Mouse (Mus musculus) liver, embryonic 13.5 days (tissue): ENCODE data around the gene Nfkbie. TPM values are rescaled to one million over a fixed set of nuclear protein-coding genes. Genes with fewer than 3 reads are reported as not detected.

ENCODE experiments used
- ATAC-seq: fragments of 200-750 bp; cut with Nextera tagmentation; 2 replicates; pipeline ENCODE4 v1.8.0; 2017; ENCODE audit warnings: low read depth, mild to moderate bottlenecking, moderate number of reproducible peaks, moderate library complexity
- DNase-seq: peaks from one replicate; pipeline ENCODE4 v3.0.0; 2022
- H3K27ac ChIP-seq: fragments of 300-500 bp; sonication (generic); 2 replicates; pipeline ENCODE4 v1.5.1; 2015; ENCODE audit warnings: moderate library complexity, mild to moderate bottlenecking, inconsistent platforms
- H3K27me3 ChIP-seq: fragments of 300-500 bp; sonication (generic); 2 replicates; pipeline ENCODE4 v1.6.1; 2015; ENCODE audit warnings: mild to moderate bottlenecking, inconsistent platforms
- H3K36me3 ChIP-seq: fragments of 300-500 bp; sonication (generic); 2 replicates; pipeline ENCODE4 v1.6.1; 2015; ENCODE audit warnings: mild to moderate bottlenecking, inconsistent platforms
- H3K4me1 ChIP-seq: fragments of 300-500 bp; sonication (generic); replicated peaks from 2 replicates; pipeline ENCODE4 v1.6.1; 2015; ENCODE audit warnings: inconsistent platforms
- H3K4me2 ChIP-seq: fragments of 300-500 bp; sonication (generic); 2 replicates; pipeline ENCODE4 v1.6.1; 2015; ENCODE audit warnings: inconsistent platforms, mild to moderate bottlenecking, moderate library complexity
- H3K4me3 ChIP-seq: fragments of 300-500 bp; sonication (generic); replicated peaks from 2 replicates; pipeline ENCODE4 v1.5.1; 2015; ENCODE audit warnings: mild to moderate bottlenecking, inconsistent platforms
- H3K9ac ChIP-seq: fragments of 300-500 bp; sonication (generic); 2 replicates; pipeline ENCODE4 v1.6.1; 2015; ENCODE audit warnings: mild to moderate bottlenecking, inconsistent platforms
- H3K9me3 ChIP-seq: fragments of 300-500 bp; sonication (generic); replicated peaks from 2 replicates; pipeline ENCODE4 v1.6.1; 2016; ENCODE audit warnings: inconsistent platforms
- WGBS: fragments of 180-500 bp; shearing (Covaris S2); methylation state at CpG from one replicate; pipeline ENCODE4 v1.1.7; 2015; ENCODE audit not compliant: insufficient replicate concordance; 5-methylcytosine and 5-hydroxymethylcytosine counted together
- polyA plus RNA-seq: library from polyadenylated mRNA; unstranded; fragments of >200 nt; fragmentation: Nextera tagmentation; extraction: Ambion mirVana; gene quantifications from 2 replicates; pipeline ENCODE4 v1.2.1, GENCODE M21; 2015

Gene Nfkbie
- polyA plus RNA-seq, 1 experiment from 2014 or later = 1.4 TPM

DNA sequence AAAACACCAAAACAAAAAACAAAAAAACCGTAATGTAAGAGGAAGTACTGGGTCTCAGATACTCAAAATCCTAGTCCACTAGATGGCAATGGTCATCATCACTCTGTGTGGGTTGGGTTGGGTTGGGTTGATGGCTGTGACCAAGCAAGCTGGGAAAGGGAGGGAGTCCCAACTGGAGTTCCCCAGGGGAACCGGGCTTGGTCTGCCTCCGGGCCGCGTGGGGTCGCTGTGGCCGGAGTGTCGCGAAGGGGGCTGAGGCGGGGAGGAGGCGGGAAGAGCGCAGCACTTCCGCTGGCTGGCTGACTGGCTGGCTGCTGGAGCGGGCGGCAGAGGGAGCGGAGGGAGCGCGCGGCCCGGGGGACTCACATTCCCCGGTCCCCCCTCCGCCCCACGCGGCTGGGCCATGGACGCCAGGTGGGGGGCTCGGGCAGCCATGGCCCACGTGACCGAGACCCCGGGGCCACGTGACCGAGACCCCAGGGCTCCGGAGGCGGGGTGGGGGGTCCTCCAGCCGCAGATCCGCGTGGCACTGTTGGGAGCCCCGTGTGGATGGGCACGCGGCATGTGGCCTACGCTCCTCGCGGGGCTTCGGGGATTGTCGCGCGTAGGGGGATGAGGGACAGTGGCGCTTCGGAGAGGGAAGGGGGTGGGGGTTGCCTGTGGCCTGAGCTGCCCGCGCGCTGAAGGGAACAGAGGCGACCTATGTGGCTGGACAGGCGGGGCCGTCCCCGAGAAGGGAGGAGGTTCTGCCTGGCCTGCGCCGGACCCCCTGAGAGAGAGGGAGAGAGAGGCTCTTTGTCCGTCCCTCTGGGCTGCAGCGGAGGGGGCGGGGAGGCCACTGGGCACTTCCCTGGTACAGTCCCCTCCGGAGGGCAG, 8.4 kb downstream of the Nfkbie start, which contains the start of gene Slc35b2:
Gene Slc35b2 (plus strand): TSS at position 220 of the 876 bp plus-strand sequence.
- Histone ChIP-seq H3K36me3 (peaks cover 37% of the 10 kb centered on the region), H3K4me1 (peaks cover 49% of the 10 kb centered on the region), H3K27ac (peak within 1 kb of the TSS; percentile 78), H3K9me3 (no peaks in the 10 kb centered on the region), H3K27me3 (0 out of 2 replicates have a peak, but pooled peaks cover 5% of the 10 kb centered on the region), H3K4me2 (peak within 1 kb of the TSS; percentile 99), H3K4me3 (peak within 1 kb of the TSS; percentile 88), H3K9ac (peak within 1 kb of the TSS; percentile 95)
- WGBS = under 1% methylated on average over 52 of the region's 61 CpGs
- ATAC-seq = peak; percentile 78
- peak; percentile 82 for DNase-seq

DNA sequence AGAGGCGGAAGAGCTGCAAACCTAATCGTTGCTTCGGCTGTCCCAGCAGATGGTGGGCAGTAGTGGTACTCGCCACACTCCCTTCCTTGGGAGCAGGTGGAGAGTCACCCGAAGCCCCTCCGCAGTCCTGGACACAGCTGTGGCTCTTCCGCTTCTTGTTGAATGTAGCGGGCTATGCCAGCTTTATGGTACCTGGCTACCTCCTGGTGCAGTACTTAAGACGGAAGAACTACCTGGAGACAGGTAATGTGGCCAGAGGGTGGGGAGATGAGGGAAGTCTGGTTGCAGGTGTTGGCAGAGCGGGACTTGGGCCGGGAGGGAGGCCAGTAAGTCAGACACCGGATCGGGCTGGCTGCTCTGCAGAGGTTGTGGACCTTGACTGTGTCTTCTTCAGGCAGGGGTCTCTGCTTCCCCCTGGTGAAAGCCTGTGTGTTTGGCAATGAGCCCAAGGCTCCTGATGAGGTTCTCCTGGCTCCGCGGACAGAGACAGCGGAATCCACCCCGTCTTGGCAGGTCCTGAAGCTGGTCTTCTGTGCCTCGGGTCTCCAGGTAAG, 9.1 kb downstream of the Nfkbie start:
- WGBS = 16% methylated on average over 18 of the region's 18 CpGs

DNA sequence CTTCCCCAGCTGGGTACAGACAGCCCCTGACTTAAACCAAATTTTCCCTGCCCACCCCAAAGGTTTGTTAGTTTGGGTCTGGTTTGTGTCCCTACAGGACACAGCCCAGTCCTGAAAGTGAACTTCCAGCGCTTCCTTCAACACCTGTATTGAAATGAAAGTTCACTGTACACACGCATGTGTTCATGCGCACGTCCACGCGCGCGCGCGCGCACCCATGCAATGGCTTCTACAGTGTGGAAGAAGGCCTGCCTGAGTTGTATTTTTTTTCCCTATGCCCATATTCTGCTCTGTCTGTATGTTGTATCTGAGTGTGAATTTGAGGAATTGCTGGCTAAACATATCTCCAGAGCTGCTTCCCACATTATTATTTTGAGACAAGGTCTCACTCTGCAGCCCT, 9.6 kb downstream of the Nfkbie start:
- Histone ChIP-seq H3K27me3 (0 out of 2 replicates have a peak, but pooled peaks cover 4% of the 10 kb centered on the region), H3K4me1 (peaks cover 60% of the 10 kb centered on the region), H3K9me3 (no peaks in the 10 kb centered on the region), H3K4me2 (peak overlapping the region; percentile 99), H3K27ac (peak overlapping the region; percentile 78; the same call in 1 of the 2 replicates), H3K36me3 (peaks cover 49% of the 10 kb centered on the region), H3K9ac (peak overlapping the region; percentile 95), H3K4me3 (peak overlapping the region; percentile 88)
- DNase-seq (no peak), ATAC-seq (no peak)
- 94% methylated on average over 11 of the region's 11 CpGs for WGBS

More for the DNA sequence above, 9.1 kb downstream of the Nfkbie start:
- DNase-seq = no peak
- Histone ChIP-seq H3K36me3 (peaks cover 44% of the 10 kb centered on the region), H3K4me3 (peak overlapping the region; percentile 88), H3K27me3 (0 out of 2 replicates have a peak, but pooled peaks cover 5% of the 10 kb centered on the region), H3K4me1 (peaks cover 56% of the 10 kb centered on the region), H3K9me3 (no peaks in the 10 kb centered on the region), H3K27ac (peak overlapping the region; percentile 78), H3K4me2 (peak overlapping the region; percentile 99), H3K9ac (peak overlapping the region; percentile 95)
- no peak for ATAC-seq

DNA sequence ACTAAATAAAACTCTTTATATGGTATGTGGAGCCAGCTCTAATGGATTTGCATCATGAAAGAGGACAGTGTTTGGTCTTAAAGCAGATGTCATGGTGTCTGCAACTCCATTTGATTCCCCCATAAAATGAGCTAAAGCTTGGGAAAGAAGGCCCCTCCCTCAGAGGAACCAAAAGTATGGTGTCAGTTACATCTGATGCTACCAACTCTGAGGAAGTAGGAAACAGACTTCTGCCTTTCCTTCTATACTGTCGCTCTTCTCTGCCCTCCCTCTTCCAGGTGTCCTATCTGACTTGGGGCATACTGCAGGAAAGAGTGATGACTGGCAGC, 10.5 kb downstream of the Nfkbie start:
- H3K27me3 ChIP-seq = no peaks in the 10 kb centered on the region
- H3K4me1 ChIP-seq = peaks cover 69% of the 10 kb centered on the region
- H3K27ac ChIP-seq = 0 out of 2 replicates have a peak overlapping the region, but pooled peaks have one; percentile 59
- ATAC-seq = no peak
- H3K36me3 ChIP-seq = peaks cover 58% of the 10 kb centered on the region
- no peak overlapping the region for H3K4me2 ChIP-seq
- 52% methylated on average over 1 of the region's 1 CpGs for WGBS
- no peak for DNase-seq
- no peak overlapping the region for H3K9ac ChIP-seq
- H3K9me3 ChIP-seq = no peaks in the 10 kb centered on the region
- H3K4me3 ChIP-seq = no peak overlapping the region

DNA sequence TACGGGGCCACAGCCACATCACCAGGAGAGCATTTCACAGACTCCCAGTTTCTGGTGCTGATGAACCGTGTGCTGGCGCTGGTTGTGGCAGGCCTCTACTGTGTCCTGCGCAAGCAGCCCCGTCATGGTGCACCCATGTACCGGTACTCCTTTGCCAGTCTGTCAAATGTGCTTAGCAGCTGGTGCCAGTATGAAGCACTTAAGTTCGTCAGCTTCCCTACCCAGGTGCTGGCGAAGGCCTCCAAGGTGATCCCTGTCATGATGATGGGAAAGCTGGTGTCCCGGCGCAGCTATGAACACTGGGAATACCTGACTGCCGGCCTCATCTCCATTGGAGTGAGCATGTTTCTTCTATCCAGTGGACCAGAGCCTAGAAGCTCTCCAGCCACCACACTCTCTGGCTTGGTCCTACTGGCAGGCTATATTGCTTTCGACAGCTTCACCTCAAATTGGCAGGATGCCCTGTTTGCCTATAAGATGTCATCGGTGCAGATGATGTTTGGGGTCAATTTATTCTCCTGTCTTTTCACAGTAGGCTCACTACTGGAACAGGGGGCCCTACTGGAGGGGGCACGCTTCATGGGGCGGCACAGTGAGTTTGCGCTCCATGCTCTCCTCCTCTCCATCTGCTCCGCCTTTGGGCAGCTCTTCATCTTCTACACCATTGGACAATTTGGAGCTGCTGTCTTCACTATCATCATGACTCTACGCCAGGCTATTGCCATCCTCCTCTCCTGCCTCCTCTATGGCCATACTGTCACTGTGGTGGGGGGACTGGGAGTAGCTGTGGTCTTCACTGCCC, 11.1 kb downstream of the Nfkbie start:
- H3K27ac ChIP-seq = peak overlapping the region; percentile 59

DNA sequence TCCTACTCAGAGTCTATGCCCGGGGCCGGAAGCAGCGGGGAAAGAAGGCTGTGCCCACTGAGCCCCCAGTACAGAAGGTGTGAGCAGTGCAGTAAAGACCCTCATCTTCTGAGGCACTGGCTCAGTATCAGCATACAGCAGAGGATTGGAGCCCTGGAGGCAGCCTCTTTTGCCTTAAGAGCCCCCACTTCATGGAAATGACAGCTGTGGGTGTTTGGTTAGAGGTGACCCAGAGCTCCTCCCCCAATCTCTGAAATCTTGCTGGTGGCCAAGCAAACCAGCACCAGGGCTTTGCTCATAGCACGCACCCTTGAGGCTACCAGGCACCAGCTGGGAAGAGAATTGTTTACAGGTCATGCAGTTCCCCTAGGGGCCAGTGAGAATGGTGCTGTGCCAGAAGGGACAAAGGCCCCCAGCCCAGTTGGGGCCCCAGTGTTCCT, 11.7 kb downstream of the Nfkbie start:
- ATAC-seq (peak; percentile 24), DNase-seq (peak; percentile 27)
- no peak overlapping the region for H3K4me3 ChIP-seq
- H3K36me3 ChIP-seq = peaks cover 69% of the 10 kb centered on the region
- 27% methylated on average over 4 of the region's 4 CpGs for WGBS
- no peaks in the 10 kb centered on the region for H3K27me3 ChIP-seq
- peaks cover 81% of the 10 kb centered on the region for H3K4me1 ChIP-seq
- H3K9me3 ChIP-seq = no peaks in the 10 kb centered on the region
- no peak overlapping the region for H3K9ac ChIP-seq
- peak overlapping the region; percentile 59 for H3K27ac ChIP-seq
- H3K4me2 ChIP-seq = no peak overlapping the region

More for the DNA sequence above, 11.1 kb downstream of the Nfkbie start:
- Histone ChIP-seq H3K4me3 (no peak overlapping the region), H3K4me1 (peaks cover 75% of the 10 kb centered on the region), H3K27me3 (no peaks in the 10 kb centered on the region), H3K36me3 (peaks cover 64% of the 10 kb centered on the region), H3K9me3 (no peaks in the 10 kb centered on the region), H3K4me2 (no peak overlapping the region), H3K9ac (no peak overlapping the region)
- ATAC-seq (peak; percentile 25), DNase-seq (peak; percentile 29)
- WGBS = 66% methylated on average over 18 of the region's 18 CpGs

DNA sequence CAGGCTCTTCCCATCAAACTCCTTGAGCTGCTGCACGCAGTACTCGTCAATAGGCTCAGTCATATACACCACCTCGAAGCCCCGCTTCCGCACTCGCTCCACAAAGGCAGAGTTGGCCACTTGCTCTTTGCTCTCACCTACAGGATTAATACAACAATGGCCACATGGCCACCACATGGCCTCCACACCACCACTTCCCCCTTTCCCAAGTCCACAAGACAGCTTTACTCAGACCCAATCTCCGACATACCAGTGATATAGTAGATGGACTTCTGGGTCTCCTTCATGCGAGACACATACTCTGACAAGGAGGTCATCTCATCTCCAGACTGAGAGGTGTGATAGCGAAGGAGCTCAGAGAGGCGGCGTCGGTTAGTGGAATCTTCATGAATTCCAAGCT, 13.5 kb downstream of the Nfkbie start:
- Histone ChIP-seq H3K4me1 (peaks cover 87% of the 10 kb centered on the region), H3K4me3 (0 out of 2 replicates have a peak overlapping the region, but pooled peaks have one; percentile 7), H3K4me2 (no peak overlapping the region), H3K9ac (no peak overlapping the region), H3K36me3 (peaks cover 69% of the 10 kb centered on the region), H3K27ac (0 out of 2 replicates have a peak overlapping the region, but pooled peaks have one; percentile 15), H3K9me3 (no peaks in the 10 kb centered on the region), H3K27me3 (no peaks in the 10 kb centered on the region)
- DNase-seq = no peak
- WGBS = 82% methylated on average over 12 of the region's 12 CpGs
- ATAC-seq = no peak

DNA sequence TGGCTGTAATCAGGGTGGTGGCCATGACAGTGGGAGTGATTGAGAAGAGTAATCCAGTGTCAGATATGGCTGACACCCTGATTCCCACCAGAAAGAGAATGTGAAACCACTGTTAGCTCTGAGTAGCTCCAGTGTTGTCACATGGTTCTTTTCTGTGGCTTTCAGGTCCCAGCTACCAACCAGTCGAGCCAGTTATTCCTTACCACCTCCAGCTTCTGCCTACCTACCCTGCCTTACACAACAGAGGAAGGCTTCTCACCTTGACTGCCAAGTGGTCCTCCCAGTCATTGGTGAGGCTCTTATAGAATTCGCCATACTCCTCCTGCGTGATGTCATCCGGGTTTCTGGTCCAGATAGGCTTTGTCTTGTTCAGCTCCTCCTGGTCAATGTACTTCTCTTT, 14.5 kb downstream of the Nfkbie start:
- H3K36me3 ChIP-seq = peaks cover 69% of the 10 kb centered on the region
- peaks cover 87% of the 10 kb centered on the region for H3K4me1 ChIP-seq
- ATAC-seq = no peak
- WGBS = 81% methylated on average over 4 of the region's 4 CpGs
- no peak overlapping the region for H3K4me3 ChIP-seq
- no peaks in the 10 kb centered on the region for H3K27me3 ChIP-seq
- peak overlapping the region; percentile 6; the same call in 1 of the 2 replicates for H3K27ac ChIP-seq
- DNase-seq = no peak
- peak overlapping the region; percentile 26 for H3K9ac ChIP-seq
- H3K9me3 ChIP-seq = no peaks in the 10 kb centered on the region
- peak overlapping the region; percentile 15 for H3K4me2 ChIP-seq

DNA sequence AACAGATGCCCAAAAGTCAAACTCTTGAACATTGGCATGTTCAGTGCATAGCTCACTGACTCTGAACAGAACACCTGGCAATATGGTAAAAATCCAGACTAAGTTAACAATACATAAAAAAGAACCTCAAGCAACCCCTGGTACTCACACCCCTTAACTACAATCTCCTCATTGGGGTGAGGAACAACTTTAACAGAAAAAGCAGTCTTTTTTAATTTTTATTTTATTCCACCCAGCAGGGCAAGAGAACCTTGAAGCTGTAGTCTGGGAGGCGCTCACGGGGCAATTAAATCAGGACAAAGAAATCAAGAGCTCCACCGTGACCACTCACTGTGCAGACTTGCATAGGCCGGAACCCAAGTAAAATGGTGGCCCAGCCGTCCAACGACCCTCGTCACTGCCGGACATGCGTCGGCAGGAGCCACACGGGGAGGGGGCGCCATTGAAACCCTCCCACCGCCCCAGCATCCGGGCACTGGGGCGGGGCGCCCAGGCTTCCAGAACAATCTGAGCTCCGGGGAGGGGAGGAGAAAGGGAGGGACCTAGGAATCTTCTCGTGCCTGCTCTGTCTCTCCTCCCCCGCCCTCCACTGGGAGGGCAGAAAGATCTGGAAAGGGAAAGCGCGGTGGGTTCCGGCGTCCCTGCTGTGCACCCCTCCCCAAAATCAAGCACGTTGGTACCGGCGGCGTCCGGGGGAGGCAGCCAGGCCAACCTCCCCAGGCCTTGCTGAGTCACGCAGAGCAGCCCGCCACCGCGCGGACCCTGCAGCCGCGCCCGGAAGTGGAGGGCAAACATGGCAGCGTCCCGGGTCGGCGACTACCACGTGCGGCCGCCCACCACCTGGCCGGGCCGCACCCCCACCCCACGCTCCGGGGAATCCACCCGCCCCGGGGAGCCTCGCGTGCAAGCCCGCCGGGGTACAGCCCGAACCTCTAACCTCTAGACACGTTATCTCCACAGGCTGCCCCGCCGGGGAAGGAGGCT, 16.9 kb downstream of the Nfkbie start:
- ATAC-seq (peak; percentile 55), DNase-seq (peak; percentile 73)
- Histone ChIP-seq H3K9ac (peak overlapping the region; percentile 98), H3K36me3 (peaks cover 47% of the 10 kb centered on the region), H3K9me3 (no peaks in the 10 kb centered on the region), H3K4me1 (peaks cover 73% of the 10 kb centered on the region), H3K27ac (peak overlapping the region; percentile 95), H3K4me3 (peak overlapping the region; percentile 96), H3K27me3 (no peaks in the 10 kb centered on the region), H3K4me2 (peak overlapping the region; percentile 97)
- WGBS = under 1% methylated on average over 56 of the region's 57 CpGs
